Mouse (Mus musculus) intestine, embryonic 14.5 days (tissue): ENCODE measurements around the gene Arrdc5. TPM values are rescaled to one million over a fixed set of nuclear protein-coding genes. Genes with fewer than 3 reads are reported as not detected.
A peak's percentile ranks its signal among the peaks of the same experiment; 100 is the strongest.

Experiments used
- ATAC-seq: fragments of 200-750 bp; cut with Nextera tagmentation; replicated peaks from 2 replicates; pipeline ENCODE4 v1.8.0; 2017; ENCODE audit warnings: low read depth, moderate number of reproducible peaks, moderate TSS enrichment, moderate library complexity; ENCODE audit not compliant: low FRiP score, low TSS enrichment
- DNase-seq: peaks from one replicate; pipeline ENCODE4 v3.0.0-alpha.2; 2018; ENCODE audit warnings: low spot score
- H3K27ac ChIP-seq: fragments of 300-500 bp; sonication (generic); 2 replicates; pipeline ENCODE4 v1.5.1; 2014; ENCODE audit warnings: low read depth, mild to moderate bottlenecking, control low read depth
- H3K27me3 ChIP-seq: fragments of 300-500 bp; sonication (generic); replicated peaks from 2 replicates; pipeline ENCODE4 v1.6.1; 2014; ENCODE audit warnings: low read length, control low read depth; ENCODE audit not compliant: control insufficient read depth, insufficient read depth
- H3K36me3 ChIP-seq: fragments of 300-500 bp; sonication (generic); 2 replicates; pipeline ENCODE4 v1.6.1; 2014; ENCODE audit warnings: low read length, control low read depth; ENCODE audit not compliant: control insufficient read depth, insufficient read depth
- H3K4me1 ChIP-seq: fragments of 300-500 bp; sonication (generic); replicated peaks from 2 replicates; pipeline ENCODE4 v1.6.1; 2014; ENCODE audit warnings: low read length, control low read depth, mixed read lengths; ENCODE audit not compliant: control insufficient read depth, insufficient read depth
- H3K4me2 ChIP-seq: fragments of 300-500 bp; sonication (generic); 2 replicates; pipeline ENCODE4 v1.6.1; 2014; ENCODE audit warnings: low read length
- H3K4me3 ChIP-seq: fragments of 300-500 bp; sonication (generic); 2 replicates; pipeline ENCODE4 v1.5.1; 2014; ENCODE audit warnings: low read depth, low read length, control low read depth, mixed read lengths
- H3K9ac ChIP-seq: fragments of 300-500 bp; sonication (generic); 2 replicates; pipeline ENCODE4 v1.6.1; 2014; ENCODE audit warnings: mild to moderate bottlenecking, low read length
- H3K9me3 ChIP-seq: fragments of 300-500 bp; sonication (generic); 2 replicates; pipeline ENCODE4 v1.6.1; 2016; ENCODE audit warnings: low read length, control low read depth; ENCODE audit not compliant: control insufficient read depth
- WGBS: fragments of 180-500 bp; shearing (Covaris S2); extraction: QIAGEN DNeasy Blood & Tissue Kit; methylation state at CpG from one replicate; pipeline ENCODE4 v1.1.7; 2014; 5-methylcytosine and 5-hydroxymethylcytosine counted together
- polyA plus RNA-seq: library from polyadenylated mRNA; unstranded; fragments of >200 nt; fragmentation: Nextera tagmentation; extraction: Ambion mirVana; gene quantifications from 2 replicates; pipeline ENCODE4 v1.2.1, GENCODE M21; 2014

The Arrdc5 gene
- polyA plus RNA-seq, 1 experiment from 2014 or later = not detected

DNA sequence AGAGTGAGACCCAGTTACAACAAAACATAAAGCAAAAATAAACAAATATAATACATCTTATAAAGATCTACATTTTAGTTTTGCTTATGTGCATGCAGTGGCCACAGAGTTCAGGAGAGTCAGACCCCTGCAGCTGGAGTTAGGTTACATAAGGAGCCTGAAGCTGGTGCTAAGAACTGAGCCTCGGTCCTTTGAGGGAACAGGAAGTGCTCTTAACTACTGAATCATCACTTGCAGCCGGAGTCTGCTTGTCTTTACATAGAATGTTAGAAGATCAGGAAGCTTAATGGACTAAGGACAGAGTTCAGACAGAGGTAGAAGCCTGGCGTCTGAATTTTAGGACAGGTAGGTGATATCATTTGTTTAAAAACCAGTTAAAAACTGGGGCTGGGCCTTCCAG lies 11.2 kb downstream of the Arrdc5 start:
- Histone ChIP-seq H3K9me3 (no peaks in the 10 kb centered on the region), H3K4me1 (peaks cover 25% of the 10 kb centered on the region), H3K27me3 (no peaks in the 10 kb centered on the region), H3K27ac (peak overlapping the region; percentile 92), H3K4me2 (peak overlapping the region; percentile 57), H3K4me3 (peak overlapping the region; percentile 52), H3K9ac (peak overlapping the region; percentile 83), H3K36me3 (peaks cover 30% of the 10 kb centered on the region)
- 38% methylated on average over 3 of the region's 3 CpGs for WGBS
- ATAC-seq (no peak), DNase-seq (no peak)

DNA sequence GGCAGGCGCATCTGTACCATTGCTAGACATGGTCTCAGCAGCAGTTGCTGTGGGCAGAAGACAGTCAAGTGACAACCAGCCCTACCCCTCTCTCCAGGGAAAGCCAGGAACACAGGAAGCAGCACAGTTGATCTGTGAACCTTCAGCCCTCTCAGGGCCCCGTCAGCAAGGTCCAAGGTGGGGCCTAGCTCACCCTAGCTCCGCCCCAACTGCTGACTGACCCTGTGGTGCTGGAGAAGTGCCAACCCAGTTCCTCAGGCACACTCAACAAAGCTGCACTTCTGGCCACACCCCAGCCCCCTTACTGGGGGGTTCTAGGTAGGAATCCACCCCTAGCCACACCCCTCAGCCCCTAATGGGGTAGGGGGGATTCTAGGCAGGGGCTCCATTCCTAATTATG lies 12.3 kb downstream of the Arrdc5 start:
- peak overlapping the region; percentile 25; the same call in 1 of the 2 replicates for H3K9ac ChIP-seq
- 44% methylated on average over 3 of the region's 3 CpGs for WGBS
- H3K36me3 ChIP-seq = peaks cover 38% of the 10 kb centered on the region
- peak; percentile 70 for DNase-seq
- peak overlapping the region; percentile 62 for H3K27ac ChIP-seq
- H3K27me3 ChIP-seq = no peaks in the 10 kb centered on the region
- no peaks in the 10 kb centered on the region for H3K9me3 ChIP-seq
- peak overlapping the region; percentile 57 for H3K4me2 ChIP-seq
- no peak; the same call in 1 of the 2 replicates for ATAC-seq
- H3K4me3 ChIP-seq = no peak overlapping the region
- peaks cover 25% of the 10 kb centered on the region for H3K4me1 ChIP-seq

GRCm38 (mm10) chr17:56285995-56286394 lies 14.1 kb downstream of the Arrdc5 start:
- 92% methylated on average over 11 of the region's 11 CpGs for WGBS
- peaks cover 25% of the 10 kb centered on the region for H3K4me1 ChIP-seq
- peaks cover 48% of the 10 kb centered on the region for H3K36me3 ChIP-seq
- H3K9me3 ChIP-seq = no peaks in the 10 kb centered on the region
- no peak overlapping the region for H3K4me3 ChIP-seq
- no peak overlapping the region for H3K9ac ChIP-seq
- DNase-seq (no peak), ATAC-seq (no peak)
- no peaks in the 10 kb centered on the region for H3K27me3 ChIP-seq
- no peak overlapping the region for H3K4me2 ChIP-seq
- H3K27ac ChIP-seq = no peak overlapping the region

DNA sequence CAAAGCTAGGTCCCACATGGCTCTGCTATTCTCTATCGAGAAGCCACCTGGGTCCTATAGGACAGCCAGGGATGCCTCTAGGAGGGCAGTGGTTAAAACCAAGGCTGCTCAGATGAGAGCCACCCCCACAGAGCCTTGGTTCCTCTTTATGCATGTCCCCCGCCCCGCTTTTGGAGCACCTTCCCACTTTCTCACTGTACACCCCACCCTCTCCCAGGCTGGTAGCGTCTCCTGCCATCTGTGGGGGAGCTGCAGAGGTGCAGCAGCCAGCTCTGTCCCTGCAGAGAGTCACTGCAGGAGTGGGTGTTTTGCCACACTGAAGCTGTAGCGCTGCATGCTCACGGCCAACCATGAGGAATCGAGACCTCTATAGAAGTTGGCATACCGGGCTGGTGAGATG lies 16.8 kb downstream of the Arrdc5 start:
- no peak overlapping the region for H3K27ac ChIP-seq
- 92% methylated on average over 8 of the region's 8 CpGs for WGBS
- peaks cover 70% of the 10 kb centered on the region for H3K36me3 ChIP-seq

GRCm38 (mm10) chr17:56282802-56283201 lies 17.3 kb downstream of the Arrdc5 start:
- ATAC-seq (no peak), DNase-seq (no peak)
- Histone ChIP-seq H3K27ac (no peak overlapping the region), H3K36me3 (peaks cover 70% of the 10 kb centered on the region), H3K9ac (no peak overlapping the region), H3K4me1 (peaks cover 10% of the 10 kb centered on the region), H3K27me3 (no peaks in the 10 kb centered on the region), H3K4me3 (no peak overlapping the region), H3K4me2 (no peak overlapping the region), H3K9me3 (no peaks in the 10 kb centered on the region)
- 87% methylated on average over 4 of the region's 4 CpGs for WGBS

More for the DNA sequence above, 16.8 kb downstream of the Arrdc5 start:
- Histone ChIP-seq H3K4me2 (no peak overlapping the region), H3K4me3 (no peak overlapping the region), H3K9ac (no peak overlapping the region), H3K9me3 (no peaks in the 10 kb centered on the region), H3K27me3 (no peaks in the 10 kb centered on the region), H3K4me1 (peaks cover 12% of the 10 kb centered on the region)
- ATAC-seq (no peak), DNase-seq (no peak)

DNA sequence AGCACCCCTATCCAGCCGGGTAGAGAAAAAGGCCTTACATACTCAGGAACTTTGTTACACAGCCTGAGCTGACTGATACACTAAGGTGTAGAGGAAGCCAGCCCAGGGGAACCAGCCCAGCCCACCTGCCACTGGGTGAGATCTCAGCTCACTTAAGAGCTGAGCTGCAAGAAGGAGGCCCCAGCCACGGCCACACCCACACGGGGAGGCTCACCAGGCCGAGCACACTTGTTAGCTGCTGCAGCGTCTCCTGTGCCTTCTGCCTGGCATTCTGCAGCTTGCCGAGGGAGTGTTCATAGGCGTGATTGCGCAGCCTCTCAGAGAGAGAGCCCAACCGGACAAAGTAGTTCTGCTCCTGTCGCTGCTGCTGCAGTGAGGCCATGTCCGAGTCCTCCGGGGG lies 18.9 kb downstream of the Arrdc5 start:
- no peaks in the 10 kb centered on the region for H3K9me3 ChIP-seq
- H3K4me3 ChIP-seq = no peak overlapping the region
- peaks cover 10% of the 10 kb centered on the region for H3K4me1 ChIP-seq
- 92% methylated on average over 12 of the region's 12 CpGs for WGBS
- ATAC-seq (no peak), DNase-seq (no peak)
- no peak overlapping the region for H3K4me2 ChIP-seq
- peaks cover 63% of the 10 kb centered on the region for H3K36me3 ChIP-seq
- H3K27ac ChIP-seq = no peak overlapping the region
- no peak overlapping the region for H3K9ac ChIP-seq
- no peaks in the 10 kb centered on the region for H3K27me3 ChIP-seq

DNA sequence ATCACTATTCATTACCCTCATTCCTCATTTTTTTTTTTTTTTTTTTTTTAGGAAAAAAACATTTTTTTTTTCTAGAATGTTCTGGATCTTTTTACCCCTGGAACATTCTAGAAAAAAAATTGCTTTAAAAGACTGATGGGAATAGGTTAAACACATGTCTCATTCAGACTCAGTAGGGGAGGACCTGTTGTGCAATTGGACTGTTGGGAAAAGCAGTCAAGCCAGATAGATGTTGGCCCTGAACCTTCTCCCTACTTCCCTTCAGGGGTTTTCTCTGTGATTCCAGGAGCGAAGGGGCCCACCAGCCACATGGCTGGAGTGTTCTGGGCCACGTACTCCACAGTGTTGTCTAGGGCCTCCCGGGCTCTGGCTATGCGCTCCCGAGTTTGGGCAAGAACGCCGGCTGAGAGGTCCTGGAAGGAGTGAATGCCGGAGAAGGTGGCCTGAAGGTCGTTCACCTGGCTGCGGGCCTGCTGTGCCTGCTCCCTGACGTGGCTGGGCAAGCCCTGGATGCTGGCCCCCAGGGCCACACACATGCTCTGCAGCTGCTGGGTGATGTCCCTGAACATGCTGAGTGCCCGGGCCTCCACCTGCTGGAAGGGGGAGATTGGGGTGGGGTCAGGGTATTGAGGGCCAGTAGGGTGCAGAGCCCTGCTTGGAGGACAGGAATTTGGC lies 20.5 kb downstream of the Arrdc5 start:
- H3K4me1 ChIP-seq = peaks cover 10% of the 10 kb centered on the region
- no peaks in the 10 kb centered on the region for H3K9me3 ChIP-seq
- ATAC-seq = no peak
- no peak overlapping the region for H3K4me3 ChIP-seq
- H3K36me3 ChIP-seq = peaks cover 48% of the 10 kb centered on the region
- no peak overlapping the region for H3K27ac ChIP-seq
- no peaks in the 10 kb centered on the region for H3K27me3 ChIP-seq
- DNase-seq = no peak
- no peak overlapping the region for H3K9ac ChIP-seq
- WGBS = 88% methylated on average over 12 of the region's 12 CpGs
- H3K4me2 ChIP-seq = no peak overlapping the region

DNA sequence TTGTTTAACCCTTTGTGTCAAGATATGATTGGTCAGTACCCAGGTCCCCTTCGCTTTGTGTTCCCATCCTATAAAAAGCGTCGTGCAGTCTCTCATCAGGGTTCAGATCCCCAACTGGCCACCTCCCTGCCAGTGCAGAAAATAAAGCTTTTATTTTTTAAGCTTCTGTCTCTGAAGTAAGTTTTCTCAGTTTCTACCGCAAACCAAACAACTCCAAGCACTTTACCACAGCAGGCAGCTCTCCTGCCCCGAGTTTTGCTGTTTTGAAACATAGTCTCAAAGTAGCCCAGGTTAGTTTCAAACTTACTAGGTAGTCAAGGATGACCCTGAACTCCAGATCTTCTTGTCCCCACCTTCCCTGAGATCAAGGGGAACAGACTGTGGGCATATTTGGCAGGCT lies 21.7 kb downstream of the Arrdc5 start:
- DNase-seq = no peak
- ATAC-seq = no peak
- Histone ChIP-seq H3K4me1 (peaks cover 10% of the 10 kb centered on the region), H3K4me2 (no peak overlapping the region), H3K36me3 (peaks cover 37% of the 10 kb centered on the region), H3K9ac (no peak overlapping the region), H3K9me3 (no peaks in the 10 kb centered on the region), H3K27me3 (no peaks in the 10 kb centered on the region), H3K27ac (peak overlapping the region; percentile 93; the same call in 1 of the 2 replicates), H3K4me3 (no peak overlapping the region)
- WGBS = 85% methylated on average over 5 of the region's 5 CpGs

GRCm38 (mm10) chr17:56277567-56277893 lies 22.6 kb downstream of the Arrdc5 start:
- H3K9me3 ChIP-seq = no peaks in the 10 kb centered on the region
- H3K4me1 ChIP-seq = peaks cover 10% of the 10 kb centered on the region
- peak overlapping the region; percentile 93 for H3K27ac ChIP-seq
- H3K9ac ChIP-seq = peak overlapping the region; percentile 46; the same call in 1 of the 2 replicates
- no peaks in the 10 kb centered on the region for H3K27me3 ChIP-seq
- peak overlapping the region; percentile 55; the same call in 1 of the 2 replicates for H3K4me3 ChIP-seq
- ATAC-seq (no peak), DNase-seq (no peak)
- WGBS = 33% methylated on average over 2 of the region's 2 CpGs
- peaks cover 29% of the 10 kb centered on the region for H3K36me3 ChIP-seq
- H3K4me2 ChIP-seq = peak overlapping the region; percentile 70
